Mouse (Mus musculus): ENCODE measurements at regions not wholly inside any gene's neighbourhood (a gene's known extent, or its start where the extent isn't known, plus 50 kb on each side); places are given as distances from the start of the nearest gene placed in this dataset.
"Not testable (repeated sequence)": the region's sequence is repeated elsewhere in the genome, so short reads cannot be mapped to it uniquely, and the experiment has no call there.

DNA sequence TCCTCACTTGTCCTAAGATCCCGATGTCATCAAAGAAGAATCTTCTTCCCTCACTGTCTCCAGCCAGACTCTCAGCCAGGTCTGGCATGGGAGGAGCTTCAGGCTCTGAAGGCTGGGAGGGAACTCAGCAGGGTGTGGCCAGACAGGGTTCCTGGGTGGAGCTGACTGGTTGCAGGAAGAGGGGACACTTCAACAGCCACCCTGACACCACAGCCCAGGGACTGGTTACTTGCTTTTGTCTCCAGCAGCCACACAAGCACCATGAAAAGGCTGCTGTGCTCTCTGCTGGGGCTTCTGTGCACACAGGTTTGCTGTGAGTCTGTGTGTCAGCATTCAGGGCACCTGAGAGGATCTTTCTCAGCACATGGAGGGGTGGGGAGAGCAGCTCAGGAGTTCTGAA lies 577.0 kb upstream of the Olfr1507 start:
- H3K4me1 ChIP-seq (ENCODE audit: control insufficient read depth, insufficient read depth, low read length); H3K36me3 ChIP-seq (ENCODE audit: control insufficient read depth, insufficient read depth, low read length, poor library complexity, severe bottlenecking); H3K9me3 ChIP-seq (replicated peaks; ENCODE audit: control insufficient read depth, insufficient read depth, low read length, poor library complexity, severe bottlenecking); H3K9ac ChIP-seq (ENCODE audit: low read depth, poor library complexity, severe bottlenecking); H3K4me3 ChIP-seq (ENCODE audit: low read depth, low read length); H3K27ac ChIP-seq (ENCODE audit: insufficient read depth, low read length); H3K27me3 ChIP-seq (ENCODE audit: control insufficient read depth, insufficient read depth, low read length, poor library complexity, severe bottlenecking): not testable (repeated sequence)

DNA sequence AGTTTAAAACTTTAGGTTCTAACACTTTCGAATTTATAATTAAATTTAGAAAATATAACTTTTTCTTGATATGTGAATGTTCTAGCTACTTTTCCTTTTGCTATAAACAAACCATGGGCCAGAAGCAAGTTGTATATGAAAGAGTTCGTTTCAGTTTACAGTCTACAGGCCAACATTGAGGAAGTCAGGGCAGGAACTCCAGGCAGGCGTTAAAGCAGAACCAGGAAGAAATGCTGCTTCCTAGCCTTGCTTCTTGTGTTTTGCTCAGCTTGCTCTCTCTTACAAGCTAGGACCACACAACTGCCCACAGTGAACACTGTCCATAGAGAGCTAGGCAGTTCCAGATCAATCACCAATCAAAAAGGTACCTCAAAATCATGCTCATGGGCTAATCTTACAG lies 558.9 kb upstream of the Olfr1507 start:
- H3K4me1 ChIP-seq (ENCODE audit: control insufficient read depth, insufficient read depth, low read length); H3K27me3 ChIP-seq (ENCODE audit: control insufficient read depth, insufficient read depth, low read length, poor library complexity, severe bottlenecking); H3K4me3 ChIP-seq (ENCODE audit: low read depth, low read length); H3K27ac ChIP-seq (ENCODE audit: insufficient read depth, low read length); H3K9ac ChIP-seq (ENCODE audit: low read depth, poor library complexity, severe bottlenecking); H3K36me3 ChIP-seq (ENCODE audit: control insufficient read depth, insufficient read depth, low read length, poor library complexity, severe bottlenecking); H3K9me3 ChIP-seq (replicated peaks; ENCODE audit: control insufficient read depth, insufficient read depth, low read length, poor library complexity, severe bottlenecking): not testable (repeated sequence)

GRCm38 (mm10) chr14:53053465-53054123 lies 558.0 kb upstream of the Olfr1507 start:
- H3K4me3 ChIP-seq (ENCODE audit: low read depth, low read length); H3K9ac ChIP-seq (ENCODE audit: low read depth, poor library complexity, severe bottlenecking); H3K27me3 ChIP-seq (ENCODE audit: control insufficient read depth, insufficient read depth, low read length, poor library complexity, severe bottlenecking); H3K27ac ChIP-seq (ENCODE audit: insufficient read depth, low read length); H3K9me3 ChIP-seq (replicated peaks; ENCODE audit: control insufficient read depth, insufficient read depth, low read length, poor library complexity, severe bottlenecking); H3K36me3 ChIP-seq (ENCODE audit: control insufficient read depth, insufficient read depth, low read length, poor library complexity, severe bottlenecking); H3K4me1 ChIP-seq (ENCODE audit: control insufficient read depth, insufficient read depth, low read length): not testable (repeated sequence)

GRCm38 (mm10) chr14:53047683-53048082 lies 552.1 kb upstream of the Olfr1507 start:
- not testable (repeated sequence) for H3K4me1 ChIP-seq (ENCODE audit: control insufficient read depth, insufficient read depth, low read length); H3K9ac ChIP-seq (ENCODE audit: low read depth, poor library complexity, severe bottlenecking); H3K9me3 ChIP-seq (replicated peaks; ENCODE audit: control insufficient read depth, insufficient read depth, low read length, poor library complexity, severe bottlenecking); H3K27ac ChIP-seq (ENCODE audit: insufficient read depth, low read length); H3K27me3 ChIP-seq (ENCODE audit: control insufficient read depth, insufficient read depth, low read length, poor library complexity, severe bottlenecking); H3K4me3 ChIP-seq (ENCODE audit: low read depth, low read length); H3K36me3 ChIP-seq (ENCODE audit: control insufficient read depth, insufficient read depth, low read length, poor library complexity, severe bottlenecking)

DNA sequence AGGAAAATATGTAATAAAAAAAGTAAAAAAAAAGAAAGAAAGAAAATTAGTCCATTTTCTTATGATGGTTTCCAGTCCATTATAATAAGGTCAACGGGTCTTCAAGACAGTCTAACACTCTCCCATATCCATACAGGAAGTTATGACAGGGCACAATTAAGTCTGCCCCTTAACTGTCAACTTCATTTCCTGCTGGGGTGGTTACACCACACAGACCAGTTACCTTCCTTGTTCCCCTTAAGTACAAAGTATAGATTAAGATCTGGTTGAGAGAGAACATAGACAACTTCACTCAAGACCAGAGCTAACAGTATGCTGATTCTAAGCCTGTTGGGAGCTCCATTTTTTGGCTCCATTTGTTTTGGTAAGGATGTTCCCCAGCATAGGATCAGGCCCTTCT lies 551.4 kb upstream of the Olfr1507 start:
- not testable (repeated sequence) for H3K4me3 ChIP-seq (ENCODE audit: low read depth, low read length); H3K9ac ChIP-seq (ENCODE audit: low read depth, poor library complexity, severe bottlenecking); H3K27ac ChIP-seq (ENCODE audit: insufficient read depth, low read length); H3K9me3 ChIP-seq (replicated peaks; ENCODE audit: control insufficient read depth, insufficient read depth, low read length, poor library complexity, severe bottlenecking); H3K36me3 ChIP-seq (ENCODE audit: control insufficient read depth, insufficient read depth, low read length, poor library complexity, severe bottlenecking); H3K27me3 ChIP-seq (ENCODE audit: control insufficient read depth, insufficient read depth, low read length, poor library complexity, severe bottlenecking); H3K4me1 ChIP-seq (ENCODE audit: control insufficient read depth, insufficient read depth, low read length)

DNA sequence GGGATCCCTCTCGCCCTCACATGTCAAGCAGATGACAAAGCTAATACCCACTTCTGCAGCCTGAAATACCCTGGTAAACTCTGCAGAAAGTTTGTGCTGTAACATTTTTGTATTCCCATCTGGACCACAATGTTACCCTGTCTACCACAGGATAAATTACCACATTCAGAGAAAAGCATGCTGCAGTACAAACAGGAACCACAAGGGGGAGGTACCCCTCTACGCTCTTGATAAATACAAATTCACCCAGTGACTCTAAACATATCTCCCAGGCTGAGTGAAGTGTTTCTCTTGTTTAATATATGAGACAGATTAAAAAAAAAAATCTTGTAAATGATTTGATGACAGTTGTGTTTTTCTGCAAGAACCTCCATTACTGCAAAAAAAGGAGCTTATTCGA lies 549.8 kb upstream of the Olfr1507 start:
- H3K9ac ChIP-seq (ENCODE audit: low read depth, poor library complexity, severe bottlenecking); H3K27ac ChIP-seq (ENCODE audit: insufficient read depth, low read length); H3K4me1 ChIP-seq (ENCODE audit: control insufficient read depth, insufficient read depth, low read length); H3K27me3 ChIP-seq (ENCODE audit: control insufficient read depth, insufficient read depth, low read length, poor library complexity, severe bottlenecking); H3K36me3 ChIP-seq (ENCODE audit: control insufficient read depth, insufficient read depth, low read length, poor library complexity, severe bottlenecking); H3K4me3 ChIP-seq (ENCODE audit: low read depth, low read length); H3K9me3 ChIP-seq (replicated peaks; ENCODE audit: control insufficient read depth, insufficient read depth, low read length, poor library complexity, severe bottlenecking): not testable (repeated sequence)

GRCm38 (mm10) chr14:53044101-53044500 lies 548.6 kb upstream of the Olfr1507 start:
- not testable (repeated sequence) for H3K4me3 ChIP-seq (ENCODE audit: low read depth, low read length); H3K27ac ChIP-seq (ENCODE audit: insufficient read depth, low read length); H3K36me3 ChIP-seq (ENCODE audit: control insufficient read depth, insufficient read depth, low read length, poor library complexity, severe bottlenecking); H3K27me3 ChIP-seq (ENCODE audit: control insufficient read depth, insufficient read depth, low read length, poor library complexity, severe bottlenecking); H3K4me1 ChIP-seq (ENCODE audit: control insufficient read depth, insufficient read depth, low read length); H3K9ac ChIP-seq (ENCODE audit: low read depth, poor library complexity, severe bottlenecking); H3K9me3 ChIP-seq (replicated peaks; ENCODE audit: control insufficient read depth, insufficient read depth, low read length, poor library complexity, severe bottlenecking)
